Mouse (Mus musculus) forebrain, embryonic 12.5 days (tissue): ENCODE measurements around the gene Cbr1. TPM values are rescaled to one million over a fixed set of nuclear protein-coding genes. Genes with fewer than 3 reads are reported as not detected.

Source experiments
- ATAC-seq: fragments of 200-750 bp; cut with Nextera tagmentation; 2 replicates; pipeline ENCODE4 v1.8.0; 2017; ENCODE audit warnings: moderate TSS enrichment; ENCODE audit not compliant: low FRiP score
- H3K27ac ChIP-seq: fragments of 300-500 bp; sonication (generic); 2 replicates; pipeline ENCODE4 v1.5.1; 2016; ENCODE audit warnings: mild to moderate bottlenecking
- H3K27me3 ChIP-seq: fragments of 300-500 bp; sonication (generic); 2 replicates; pipeline ENCODE4 v1.6.1; 2016; ENCODE audit warnings: mild to moderate bottlenecking
- H3K36me3 ChIP-seq: fragments of 300-500 bp; sonication (generic); replicated peaks from 2 replicates; pipeline ENCODE4 v1.6.1; 2016; ENCODE audit warnings: mild to moderate bottlenecking
- H3K4me1 ChIP-seq: fragments of 300-500 bp; sonication (generic); 2 replicates; pipeline ENCODE4 v1.6.1; 2016
- H3K4me2 ChIP-seq: fragments of 300-500 bp; sonication (generic); 2 replicates; pipeline ENCODE4 v1.6.1; 2016; ENCODE audit warnings: mild to moderate bottlenecking, moderate library complexity
- H3K4me3 ChIP-seq: fragments of 300-500 bp; sonication (generic); replicated peaks from 2 replicates; pipeline ENCODE4 v1.5.1; 2016; ENCODE audit warnings: mild to moderate bottlenecking
- H3K9ac ChIP-seq: fragments of 300-500 bp; sonication (generic); 2 replicates; pipeline ENCODE4 v1.6.1; 2016; ENCODE audit warnings: mild to moderate bottlenecking
- H3K9me3 ChIP-seq: fragments of 300-500 bp; sonication (generic); 2 replicates; pipeline ENCODE4 v1.6.1; 2016
- WGBS: fragments of 180-500 bp; shearing (Covaris S2); methylation state at CpG from one replicate; pipeline ENCODE4 v1.1.7; 2016; 5-methylcytosine and 5-hydroxymethylcytosine counted together
- polyA plus RNA-seq: library from polyadenylated mRNA; unstranded; fragments of >200 nt; fragmentation: Nextera tagmentation; extraction: Ambion mirVana; gene quantifications from 2 replicates; pipeline ENCODE4 v1.2.1, GENCODE M21; 2016

Cbr1 gene
- polyA plus RNA-seq, 1 experiment from 2014 or later: 112 TPM

DNA sequence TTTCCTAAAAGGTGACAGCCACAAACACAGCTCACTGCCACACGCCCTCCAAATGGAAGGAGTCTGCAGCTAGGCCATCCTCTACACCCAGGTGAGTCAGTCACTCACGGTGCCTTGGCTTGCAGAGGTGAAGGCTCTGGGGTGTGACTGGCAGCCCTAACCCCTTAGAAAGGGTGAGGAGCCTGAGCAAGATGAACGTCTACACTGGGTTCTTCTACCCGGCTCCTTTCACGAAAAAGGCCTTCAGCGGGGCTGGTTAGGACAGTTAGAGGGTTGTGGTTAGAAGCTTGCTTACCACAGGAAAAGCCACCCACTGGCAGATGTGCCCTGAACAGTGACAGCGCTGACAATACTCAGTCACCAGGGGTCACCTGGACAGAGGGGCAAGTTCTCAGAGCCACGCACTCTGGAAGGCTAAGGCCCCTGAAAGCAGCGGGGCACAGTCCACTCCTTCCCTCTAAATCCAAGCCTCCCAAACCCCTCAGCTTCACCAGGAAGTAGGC lies 19.9 kb upstream of the Cbr1 start:
- Histone ChIP-seq H3K4me1 (0 out of 2 replicates have a peak, but pooled peaks cover 3% of the 10 kb centered on the region), H3K27ac (no peak overlapping the region), H3K9ac (no peak overlapping the region), H3K9me3 (no peaks in the 10 kb centered on the region), H3K4me2 (no peak overlapping the region), H3K4me3 (no peak overlapping the region), H3K27me3 (no peaks in the 10 kb centered on the region), H3K36me3 (peaks cover 26% of the 10 kb centered on the region)
- WGBS: 85% methylated on average over 9 of the region's 9 CpGs
- ATAC-seq: no peak

DNA sequence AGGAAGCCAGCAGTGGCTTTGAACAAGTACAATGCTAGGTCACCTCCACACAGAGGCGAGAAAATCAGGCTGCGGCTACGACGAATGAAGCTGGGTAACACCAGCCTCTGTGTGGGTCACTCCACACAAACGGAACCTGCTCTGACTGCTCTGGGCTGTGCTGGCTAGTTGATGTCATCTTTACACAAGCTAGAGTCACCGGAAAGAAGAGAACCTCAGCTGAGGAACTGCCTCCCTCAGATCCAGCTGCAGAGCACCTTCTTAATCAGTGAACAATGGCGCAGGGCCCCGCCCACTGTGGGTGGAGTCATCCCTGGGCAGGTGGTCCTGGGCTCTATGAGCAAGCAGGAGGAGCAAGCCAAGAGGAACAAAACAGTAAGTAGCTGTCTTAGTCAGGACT lies 19.3 kb upstream of the Cbr1 start:
- H3K9me3 ChIP-seq: no peaks in the 10 kb centered on the region
- WGBS: 55% methylated on average over 8 of the region's 8 CpGs
- H3K36me3 ChIP-seq: peaks cover 28% of the 10 kb centered on the region
- no peak overlapping the region for H3K4me2 ChIP-seq
- 0 out of 2 replicates have a peak, but pooled peaks cover 3% of the 10 kb centered on the region for H3K4me1 ChIP-seq
- H3K9ac ChIP-seq: no peak overlapping the region
- no peak overlapping the region for H3K27ac ChIP-seq
- ATAC-seq: no peak
- no peak overlapping the region for H3K4me3 ChIP-seq
- H3K27me3 ChIP-seq: no peaks in the 10 kb centered on the region

GRCm38 (mm10) chr16:93588281-93588680 lies 17.4 kb upstream of the Cbr1 start:
- no peak overlapping the region for H3K4me3 ChIP-seq
- no peak overlapping the region for H3K27ac ChIP-seq
- peaks cover 35% of the 10 kb centered on the region for H3K36me3 ChIP-seq
- H3K4me1 ChIP-seq: 0 out of 2 replicates have a peak, but pooled peaks cover 3% of the 10 kb centered on the region
- WGBS: 54% methylated on average over 4 of the region's 4 CpGs
- no peak overlapping the region for H3K4me2 ChIP-seq
- no peak for ATAC-seq
- no peaks in the 10 kb centered on the region for H3K27me3 ChIP-seq
- no peak overlapping the region for H3K9ac ChIP-seq
- no peaks in the 10 kb centered on the region for H3K9me3 ChIP-seq

DNA sequence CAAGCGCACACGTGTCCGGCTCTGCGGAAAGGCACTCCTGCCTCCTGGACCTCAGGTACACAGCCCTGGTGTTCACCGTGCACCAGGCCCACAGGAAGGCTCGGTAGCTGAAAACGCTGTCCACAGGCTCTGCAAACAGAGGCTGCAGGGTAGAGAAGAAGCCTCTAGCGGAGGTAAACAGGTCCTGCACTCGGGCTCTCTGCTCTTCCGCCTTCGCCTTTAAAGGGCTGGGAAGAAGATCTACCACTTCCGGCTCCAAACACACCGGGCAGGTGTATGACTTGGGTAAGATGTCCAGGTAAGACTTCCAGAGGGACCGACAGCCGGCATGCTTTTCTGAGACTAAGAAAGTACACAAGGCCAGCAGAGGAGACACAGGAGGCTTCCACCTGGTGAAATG lies 14.7 kb upstream of the Cbr1 start:
- H3K9me3 ChIP-seq: no peaks in the 10 kb centered on the region
- H3K4me3 ChIP-seq: no peak overlapping the region
- ATAC-seq: no peak
- 96% methylated on average over 15 of the region's 15 CpGs for WGBS
- no peak overlapping the region for H3K4me2 ChIP-seq
- H3K9ac ChIP-seq: no peak overlapping the region
- no peaks in the 10 kb centered on the region for H3K27me3 ChIP-seq
- peaks cover 28% of the 10 kb centered on the region for H3K36me3 ChIP-seq
- H3K27ac ChIP-seq: no peak overlapping the region
- H3K4me1 ChIP-seq: 0 out of 2 replicates have a peak, but pooled peaks cover 3% of the 10 kb centered on the region

DNA sequence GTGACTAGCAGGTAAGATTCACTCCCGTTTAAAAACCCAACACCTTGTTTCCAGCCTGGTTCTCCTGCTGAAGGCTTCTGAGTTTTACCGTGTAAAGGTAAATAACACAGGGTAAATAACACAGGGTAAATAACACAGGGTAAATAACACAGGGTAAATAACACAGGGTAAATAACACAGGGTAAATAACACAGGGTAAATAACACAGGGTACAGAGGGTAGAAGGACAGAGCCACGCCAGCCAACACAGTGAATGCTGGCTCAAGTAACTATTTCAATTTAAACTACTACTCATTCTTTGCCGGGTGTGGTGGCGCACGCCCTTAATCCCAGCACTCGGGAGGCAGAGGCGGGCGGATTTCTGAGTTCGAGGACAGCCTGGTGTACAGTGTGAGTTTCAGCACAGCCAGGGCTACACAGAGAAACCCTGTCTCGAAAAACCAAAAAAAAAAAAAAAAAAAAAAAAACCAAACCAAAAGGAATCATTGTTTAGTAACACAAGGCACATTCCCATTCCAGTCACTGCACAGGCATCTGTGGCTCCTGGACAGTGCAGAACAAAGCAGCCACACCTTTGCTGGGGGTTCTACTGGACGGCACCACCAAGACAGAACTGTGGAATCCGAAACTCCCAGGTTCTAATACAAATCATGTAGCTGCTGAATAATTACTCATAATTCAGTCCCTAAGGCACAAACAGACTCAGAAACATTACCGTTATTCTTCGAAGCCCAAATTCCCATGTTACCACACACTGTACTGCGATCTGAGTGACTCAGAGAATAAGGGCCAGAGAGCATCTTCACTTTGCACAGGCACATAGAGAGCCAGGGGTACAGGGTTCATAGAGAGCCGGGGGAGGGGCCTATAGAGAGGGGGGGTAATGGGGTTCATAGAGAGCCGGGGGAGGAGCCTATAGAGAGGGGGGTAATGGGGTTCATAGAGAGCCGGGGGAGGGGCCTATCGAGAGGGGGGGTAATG lies 13.9 kb upstream of the Cbr1 start:
- Histone ChIP-seq H3K4me3 (no peak overlapping the region), H3K4me2 (no peak overlapping the region), H3K27me3 (no peaks in the 10 kb centered on the region), H3K9me3 (no peaks in the 10 kb centered on the region), H3K36me3 (peaks cover 36% of the 10 kb centered on the region), H3K4me1 (0 out of 2 replicates have a peak, but pooled peaks cover 3% of the 10 kb centered on the region), H3K27ac (no peak overlapping the region), H3K9ac (no peak overlapping the region)
- 95% methylated on average over 20 of the region's 20 CpGs for WGBS
- no peak for ATAC-seq

DNA sequence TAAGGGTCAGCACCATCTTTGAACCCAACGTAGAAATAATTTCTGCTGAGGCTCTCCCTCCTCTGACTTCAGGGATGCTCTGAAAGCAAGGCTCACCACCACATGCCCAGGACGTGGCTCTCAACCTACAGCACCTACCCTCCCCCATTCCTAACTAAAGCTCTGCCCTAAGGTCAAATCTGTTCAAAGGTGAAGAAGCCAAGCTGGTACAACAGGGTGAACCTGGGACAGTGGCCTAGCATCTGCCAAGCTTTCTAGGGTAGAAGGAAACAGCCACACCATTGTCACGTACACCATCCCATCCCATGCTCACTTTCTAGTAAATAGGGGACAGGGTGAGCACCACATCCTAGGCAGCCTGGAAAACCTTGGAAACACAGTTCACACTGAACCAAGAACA lies 12.9 kb upstream of the Cbr1 start:
- Histone ChIP-seq H3K36me3 (peaks cover 45% of the 10 kb centered on the region), H3K4me3 (no peak overlapping the region), H3K27me3 (no peaks in the 10 kb centered on the region), H3K4me1 (0 out of 2 replicates have a peak, but pooled peaks cover 3% of the 10 kb centered on the region), H3K9me3 (no peaks in the 10 kb centered on the region), H3K9ac (no peak overlapping the region), H3K4me2 (no peak overlapping the region), H3K27ac (no peak overlapping the region)
- ATAC-seq: no peak
- 92% methylated on average over 3 of the region's 3 CpGs for WGBS

DNA sequence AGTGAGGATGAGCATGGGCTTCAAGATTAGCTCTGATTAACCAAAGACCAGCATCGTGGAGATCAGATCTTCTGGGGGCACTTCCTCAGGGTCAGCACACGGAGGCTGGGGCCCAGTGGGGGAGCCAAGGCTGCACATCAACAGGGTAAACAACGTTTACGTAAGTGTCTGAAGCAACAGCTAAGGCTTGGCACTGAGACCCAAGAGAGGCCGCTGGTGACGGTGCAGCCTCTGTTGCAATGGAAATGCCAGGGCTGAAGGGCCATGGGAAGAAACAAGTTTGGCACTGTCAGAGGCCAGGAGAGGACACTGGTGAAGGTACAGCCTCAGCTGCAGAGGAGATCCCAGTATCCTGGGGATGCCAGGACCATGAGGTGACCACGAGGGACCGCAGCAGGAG lies 12.2 kb upstream of the Cbr1 start:
- Histone ChIP-seq H3K4me2 (no peak overlapping the region), H3K4me1 (no peaks in the 10 kb centered on the region), H3K27ac (no peak overlapping the region), H3K9ac (no peak overlapping the region), H3K27me3 (no peaks in the 10 kb centered on the region), H3K36me3 (peaks cover 52% of the 10 kb centered on the region), H3K4me3 (no peak overlapping the region), H3K9me3 (no peaks in the 10 kb centered on the region)
- ATAC-seq: no peak
- WGBS: 92% methylated on average over 8 of the region's 8 CpGs

GRCm38 (mm10) chr16:93594448-93594847 lies 11.2 kb upstream of the Cbr1 start:
- no peak overlapping the region for H3K4me2 ChIP-seq
- no peaks in the 10 kb centered on the region for H3K4me1 ChIP-seq
- no peak overlapping the region for H3K4me3 ChIP-seq
- ATAC-seq: no peak
- H3K9me3 ChIP-seq: no peaks in the 10 kb centered on the region
- no peaks in the 10 kb centered on the region for H3K27me3 ChIP-seq
- 88% methylated on average over 10 of the region's 10 CpGs for WGBS
- no peak overlapping the region for H3K9ac ChIP-seq
- H3K36me3 ChIP-seq: peaks cover 47% of the 10 kb centered on the region
- no peak overlapping the region for H3K27ac ChIP-seq

DNA sequence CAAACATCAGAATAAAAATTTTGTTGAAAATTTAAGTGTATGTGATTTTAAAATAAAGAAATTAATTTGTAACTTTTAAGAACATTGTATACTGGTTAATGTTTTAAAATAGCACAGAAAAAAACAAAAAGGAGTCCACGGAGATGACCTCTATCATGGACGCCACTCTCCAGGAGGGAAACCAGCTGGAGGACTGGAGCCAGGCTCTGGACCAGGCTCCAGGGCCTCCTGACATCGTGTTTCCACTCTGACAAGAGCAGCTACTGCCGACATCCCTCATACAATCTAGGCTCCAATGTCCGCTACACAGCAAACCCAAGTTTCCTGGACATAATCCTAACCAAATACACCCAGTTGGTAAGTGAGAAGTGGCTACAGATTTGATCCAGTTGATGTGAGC lies 9.9 kb upstream of the Cbr1 start:
- no peak overlapping the region for H3K4me2 ChIP-seq
- peaks cover 36% of the 10 kb centered on the region for H3K36me3 ChIP-seq
- no peaks in the 10 kb centered on the region for H3K27me3 ChIP-seq
- no peaks in the 10 kb centered on the region for H3K9me3 ChIP-seq
- H3K4me3 ChIP-seq: no peak overlapping the region
- no peak for ATAC-seq
- no peaks in the 10 kb centered on the region for H3K4me1 ChIP-seq
- 89% methylated on average over 5 of the region's 5 CpGs for WGBS
- no peak overlapping the region for H3K27ac ChIP-seq
- H3K9ac ChIP-seq: no peak overlapping the region

- H3K4me1 ChIP-seq: no peaks in the 10 kb centered on the region
- H3K9me3 ChIP-seq: no peaks in the 10 kb centered on the region
- H3K4me2 ChIP-seq: no peak overlapping the region
- H3K9ac ChIP-seq: no peak overlapping the region
- no peak overlapping the region for H3K4me3 ChIP-seq
- no peaks in the 10 kb centered on the region for H3K27me3 ChIP-seq
- H3K36me3 ChIP-seq: peaks cover 34% of the 10 kb centered on the region
- H3K27ac ChIP-seq: no peak overlapping the region
- ATAC-seq: no peak
- 95% methylated on average over 7 of the region's 7 CpGs for WGBS
These were observed 8.8 kb upstream of the Cbr1 start for GRCm38 (mm10) chr16:93596807-93597206.

DNA sequence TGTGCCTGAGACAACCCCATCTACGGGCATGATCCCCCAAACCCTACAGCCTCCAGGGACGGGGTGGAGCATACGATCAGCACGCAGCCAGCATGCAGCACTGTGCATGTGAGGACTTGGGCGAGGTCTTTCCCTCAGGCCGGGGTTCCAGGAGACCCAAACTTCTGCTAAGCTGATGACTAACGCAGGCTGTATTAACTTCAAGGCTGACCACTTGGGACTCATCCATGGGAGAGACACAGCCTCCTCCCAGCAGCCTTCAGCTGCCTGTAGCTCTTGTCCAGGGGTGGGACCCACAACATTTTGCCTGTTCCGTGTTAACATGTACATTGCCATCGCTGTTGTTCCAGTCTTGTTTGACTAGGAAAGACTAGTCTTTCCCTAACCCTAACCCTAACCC lies 8.1 kb upstream of the Cbr1 start:
- Histone ChIP-seq H3K9ac (no peak overlapping the region), H3K9me3 (no peaks in the 10 kb centered on the region), H3K4me1 (no peaks in the 10 kb centered on the region), H3K27ac (no peak overlapping the region), H3K36me3 (peaks cover 34% of the 10 kb centered on the region), H3K27me3 (no peaks in the 10 kb centered on the region), H3K4me3 (no peak overlapping the region), H3K4me2 (no peak overlapping the region)
- no peak for ATAC-seq
- WGBS: 94% methylated on average over 9 of the region's 9 CpGs

- no peak for ATAC-seq
- 95% methylated on average over 6 of the region's 6 CpGs for WGBS
These were observed 6.2 kb upstream of the Cbr1 start for GRCm38 (mm10) chr16:93599461-93599860.

More at GRCm38 (mm10) chr16:93599461-93599860, 6.2 kb upstream of the Cbr1 start:
- no peaks in the 10 kb centered on the region for H3K9me3 ChIP-seq
- H3K27ac ChIP-seq: no peak overlapping the region
- no peak overlapping the region for H3K4me2 ChIP-seq
- peaks cover 25% of the 10 kb centered on the region for H3K36me3 ChIP-seq
- no peaks in the 10 kb centered on the region for H3K27me3 ChIP-seq
- H3K9ac ChIP-seq: no peak overlapping the region
- peaks cover 8% of the 10 kb centered on the region for H3K4me1 ChIP-seq
- no peak overlapping the region for H3K4me3 ChIP-seq
